Mouse (Mus musculus) bone marrow macrophage, adult 2 months (primary cell): ENCODE measurements around the gene Tmem205. TPM values are rescaled to one million over a fixed set of nuclear protein-coding genes. Genes with fewer than 3 reads are reported as not detected.

Experiments used
- H3K27ac ChIP-seq: 2 replicates; pipeline ENCODE4 v1.5.1; 2012; ENCODE audit warnings: low read depth, low read length; ENCODE audit not compliant: insufficient read depth
- H3K4me1 ChIP-seq: 2 replicates; pipeline ENCODE4 v1.6.1; 2012; ENCODE audit warnings: low read length; ENCODE audit not compliant: control insufficient read depth, insufficient read depth
- H3K4me3 ChIP-seq: 2 replicates; pipeline ENCODE4 v1.5.1; 2012; ENCODE audit warnings: mild to moderate bottlenecking, low read length, moderate library complexity; ENCODE audit not compliant: insufficient read depth
- CTCF ChIP-seq: IDR thresholded peaks from 2 replicates; pipeline ENCODE4 v1.5.1; 2012; ENCODE audit warnings: low read depth, mild to moderate bottlenecking, low read length, moderate library complexity
- POLR2A ChIP-seq: IDR thresholded peaks from 2 replicates; pipeline ENCODE4 v1.6.1; 2012; ENCODE audit warnings: mild to moderate bottlenecking, low read depth, low read length, borderline replicate concordance
- polyA plus RNA-seq: library from polyadenylated mRNA; stranded (reverse); fragments of >200 nt; gene quantifications from 2 replicates; pipeline ENCODE4 v1.2.4, GENCODE M21; 2012; ENCODE audit not compliant: missing spikeins, insufficient read depth, insufficient read length

Gene Tmem205
- polyA plus RNA-seq, result 57.2 and 63.0 TPM in 2 replicates

- Histone ChIP-seq H3K4me1 (peaks cover 25% of the 10 kb centered on the region), H3K27ac (peak within 1 kb of the TSS; percentile 56), H3K4me3 (peak within 1 kb of the TSS; percentile 68)
- no peak for TF ChIP-seq POLR2A
- TF ChIP-seq CTCF, result no peak
These were observed at the start of gene Tmem205, which contains the start of gene Ccdc159 for GRCm38 (mm10) chr9:21927208-21927753. Tmem205 (minus strand) TSS chr9:21927556. Ccdc159 (plus strand) TSS chr9:21927471.

- H3K4me3 ChIP-seq, result no peak overlapping the region
- no peaks in the 10 kb centered on the region for H3K4me1 ChIP-seq
- TF ChIP-seq POLR2A, result no peak
- TF ChIP-seq CTCF, result no peak
- H3K27ac ChIP-seq, result no peak overlapping the region
These were observed 49.3 kb upstream of the Tmem205 start for GRCm38 (mm10) chr9:21976626-21977175.

- Histone ChIP-seq H3K27ac (no peak overlapping the region), H3K4me1 (peaks cover 6% of the 10 kb centered on the region), H3K4me3 (no peak overlapping the region)
- TF ChIP-seq CTCF, result no peak
- no peak for TF ChIP-seq POLR2A
These were observed 41.9 kb upstream of the Tmem205 start for GRCm38 (mm10) chr9:21969304-21969703.

- H3K27ac ChIP-seq, result no peak overlapping the region
- H3K4me3 ChIP-seq, result no peak overlapping the region
- no peak for TF ChIP-seq POLR2A
- peaks cover 6% of the 10 kb centered on the region for H3K4me1 ChIP-seq
These were observed 41.5 kb upstream of the Tmem205 start for GRCm38 (mm10) chr9:21968883-21969282.

- no peak within 1 kb of the TSS for H3K27ac ChIP-seq
- peak within 1 kb of the TSS; percentile 55 for H3K4me3 ChIP-seq
- peaks cover 3% of the 10 kb centered on the region; the same call in 1 of the 2 replicates for H3K4me1 ChIP-seq
- TF ChIP-seq CTCF (no peak), POLR2A (no peak)
These were observed 36.1 kb upstream of the Tmem205 start, which contains the start of gene Epor for GRCm38 (mm10) chr9:21963417-21963816. Epor (minus strand) TSS chr9:21963506.

GRCm38 (mm10) chr9:21962416-21963059, 35.2 kb upstream of the Tmem205 start:
- Histone ChIP-seq H3K4me3 (peak overlapping the region; percentile 55), H3K27ac (no peak overlapping the region), H3K4me1 (peaks cover 3% of the 10 kb centered on the region; the same call in 1 of the 2 replicates)
- no peak for TF ChIP-seq CTCF
- no peak for TF ChIP-seq POLR2A

GRCm38 (mm10) chr9:21962010-21962409, 34.7 kb upstream of the Tmem205 start:
- TF ChIP-seq CTCF, result no peak
- TF ChIP-seq POLR2A, result no peak
- H3K4me3 ChIP-seq, result peak overlapping the region; percentile 55
- no peak overlapping the region for H3K27ac ChIP-seq
- peaks cover 3% of the 10 kb centered on the region; the same call in 1 of the 2 replicates for H3K4me1 ChIP-seq

- Histone ChIP-seq H3K4me3 (peak overlapping the region; percentile 55), H3K27ac (no peak overlapping the region), H3K4me1 (peaks cover 3% of the 10 kb centered on the region; the same call in 1 of the 2 replicates)
- TF ChIP-seq POLR2A, result no peak
- no peak for TF ChIP-seq CTCF
These were observed 34.1 kb upstream of the Tmem205 start for GRCm38 (mm10) chr9:21961366-21961980.

- H3K4me3 ChIP-seq, result no peak overlapping the region
- TF ChIP-seq POLR2A, result no peak
- TF ChIP-seq CTCF, result no peak
- H3K4me1 ChIP-seq, result peaks cover 3% of the 10 kb centered on the region; the same call in 1 of the 2 replicates
- no peak overlapping the region for H3K27ac ChIP-seq
These were observed 33.3 kb upstream of the Tmem205 start for GRCm38 (mm10) chr9:21960558-21961208.
